Mouse (Mus musculus): ENCODE measurements around the gene Prmt8.

DNA sequence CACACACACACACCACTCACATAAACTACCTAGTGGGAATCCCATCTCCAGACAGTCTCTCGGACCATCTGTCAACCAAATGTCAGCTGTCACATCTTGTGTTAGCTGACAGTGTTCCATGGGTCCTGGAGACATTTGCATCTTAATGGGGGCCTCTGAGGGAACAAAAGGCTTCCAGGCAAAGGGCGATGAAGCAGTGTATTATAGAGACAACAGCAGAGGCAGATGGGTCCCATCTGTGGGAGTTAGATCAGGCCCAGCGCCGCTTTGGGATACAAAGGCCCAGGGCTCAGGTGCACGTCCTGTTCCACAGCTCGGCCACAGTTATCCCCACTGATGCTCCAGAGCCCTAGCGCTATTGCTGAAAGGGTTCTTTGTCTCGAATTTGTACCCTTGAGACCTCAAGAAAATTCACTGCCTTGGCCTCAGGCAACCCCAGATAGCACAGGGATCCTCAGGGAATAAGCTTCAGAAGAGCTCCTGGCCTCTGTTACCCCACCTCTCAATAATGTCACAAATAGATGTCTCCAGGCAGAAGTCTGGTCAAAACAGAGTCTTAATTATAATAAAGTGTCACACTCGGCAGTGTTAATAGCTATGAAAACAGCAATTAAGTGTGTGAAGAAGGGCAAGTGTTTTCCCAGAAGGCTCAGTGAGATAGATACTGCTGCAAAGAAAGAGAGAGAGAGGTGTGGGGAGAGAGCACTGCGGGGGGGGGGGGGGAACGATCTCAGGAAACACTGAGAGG is 68.1 kb downstream of the Prmt8 start:
- TF ChIP-seq CTCF (IDR thresholded peaks at IDR 0.05; ENCODE audit: extremely low read depth, insufficient read depth, insufficient read length, insufficient replicate concordance) (no peak), POLR2A (IDR thresholded peaks at IDR 0.05; ENCODE audit: low read depth, low read length) (no peak)
